Mouse (Mus musculus) neural tube, embryonic 15.5 days (tissue): ENCODE measurements around the gene Poc1b. TPM values are rescaled to one million over a fixed set of nuclear protein-coding genes. Genes with fewer than 3 reads are reported as not detected.

Source experiments
- ATAC-seq: fragments of 200-750 bp; cut with Nextera tagmentation; 2 replicates; pipeline ENCODE4 v1.8.0; 2017; ENCODE audit warnings: mild to moderate bottlenecking, moderate TSS enrichment, moderate library complexity; ENCODE audit not compliant: low FRiP score
- H3K27ac ChIP-seq: fragments of 300-500 bp; sonication (generic); replicated peaks from 2 replicates; pipeline ENCODE4 v1.5.1; 2015; ENCODE audit warnings: mild to moderate bottlenecking, inconsistent platforms
- H3K27me3 ChIP-seq: fragments of 300-500 bp; sonication (generic); replicated peaks from 2 replicates; pipeline ENCODE4 v1.6.1; 2015; ENCODE audit warnings: inconsistent platforms
- H3K36me3 ChIP-seq: fragments of 300-500 bp; sonication (generic); 2 replicates; pipeline ENCODE4 v1.6.1; 2015; ENCODE audit warnings: inconsistent platforms
- H3K4me1 ChIP-seq: fragments of 300-500 bp; sonication (generic); 2 replicates; pipeline ENCODE4 v1.6.1; 2015; ENCODE audit warnings: inconsistent platforms
- H3K4me2 ChIP-seq: fragments of 300-500 bp; sonication (generic); 2 replicates; pipeline ENCODE4 v1.6.1; 2015; ENCODE audit warnings: inconsistent platforms, mild to moderate bottlenecking, moderate library complexity
- H3K4me3 ChIP-seq: fragments of 300-500 bp; sonication (generic); replicated peaks from 2 replicates; pipeline ENCODE4 v1.5.1; 2015; ENCODE audit warnings: mild to moderate bottlenecking, inconsistent platforms
- H3K9ac ChIP-seq: fragments of 300-500 bp; sonication (generic); replicated peaks from 2 replicates; pipeline ENCODE4 v1.6.1; 2015; ENCODE audit warnings: mild to moderate bottlenecking, inconsistent platforms
- H3K9me3 ChIP-seq: fragments of 300-500 bp; sonication (generic); replicated peaks from 2 replicates; pipeline ENCODE4 v1.6.1; 2016; ENCODE audit warnings: inconsistent platforms
- WGBS: fragments of 180-500 bp; shearing (Covaris S2); methylation state at CpG from one replicate; pipeline ENCODE4 v1.1.7; 2015; ENCODE audit warnings: mixed read lengths; 5-methylcytosine and 5-hydroxymethylcytosine counted together
- polyA plus RNA-seq: library from polyadenylated mRNA; unstranded; fragments of >200 nt; fragmentation: Nextera tagmentation; extraction: Ambion mirVana; gene quantifications from 2 replicates; pipeline ENCODE4 v1.2.1, GENCODE M21; 2015

Poc1b gene
- polyA plus RNA-seq, 1 experiment from 2014 or later, result 9.3 TPM

DNA sequence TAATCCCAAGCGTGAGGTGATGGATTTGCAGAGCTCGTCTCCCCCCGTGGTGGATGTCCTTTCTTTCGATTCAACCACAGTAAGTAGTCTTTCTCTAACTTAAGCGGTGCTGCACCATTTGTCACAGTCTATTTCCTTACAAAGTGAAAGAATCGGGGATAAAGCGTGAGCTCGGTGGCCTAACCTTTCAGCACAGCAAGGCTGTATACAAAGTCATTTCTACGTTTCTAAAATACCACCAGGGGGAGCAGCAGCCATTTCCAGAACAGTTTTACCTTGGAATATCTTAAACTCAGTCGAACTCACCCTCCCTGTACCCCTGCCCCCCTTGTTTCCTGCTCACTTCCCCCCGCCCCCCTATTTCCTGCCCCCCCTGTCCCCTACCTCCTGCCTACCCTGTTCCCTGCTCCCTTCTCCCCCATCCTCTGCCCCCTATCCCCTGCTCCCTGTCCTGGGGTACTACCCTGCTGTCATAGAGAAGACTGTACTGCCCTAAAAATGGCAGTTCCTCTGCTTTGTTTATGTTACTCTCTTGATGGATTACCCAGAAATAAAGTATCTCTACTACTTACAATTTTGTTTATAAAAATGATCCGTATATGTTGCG, 58.1 kb downstream of the Poc1b start:
- H3K27me3 ChIP-seq, result no peaks in the 10 kb centered on the region
- no peak overlapping the region for H3K27ac ChIP-seq
- H3K4me1 ChIP-seq, result no peaks in the 10 kb centered on the region
- peak; percentile 69 for ATAC-seq
- H3K9me3 ChIP-seq, result no peaks in the 10 kb centered on the region
- H3K4me2 ChIP-seq, result peak overlapping the region; percentile 25; the same call in 1 of the 2 replicates
- no peak overlapping the region for H3K9ac ChIP-seq
- H3K36me3 ChIP-seq, result peaks cover 6% of the 10 kb centered on the region; the same call in 1 of the 2 replicates
- H3K4me3 ChIP-seq, result no peak overlapping the region
- WGBS, result 26% methylated on average over 13 of the region's 13 CpGs

GRCm38 (mm10) chr10:99165751-99166282, 59.0 kb downstream of the Poc1b start:
- H3K27ac ChIP-seq, result no peak overlapping the region
- H3K4me2 ChIP-seq, result no peak overlapping the region
- no peak for ATAC-seq
- H3K9ac ChIP-seq, result no peak overlapping the region
- H3K4me1 ChIP-seq, result no peaks in the 10 kb centered on the region
- 71% methylated on average over 7 of the region's 7 CpGs for WGBS
- 0 out of 2 replicates have a peak, but pooled peaks cover 4% of the 10 kb centered on the region for H3K36me3 ChIP-seq
- no peaks in the 10 kb centered on the region for H3K9me3 ChIP-seq
- no peak overlapping the region for H3K4me3 ChIP-seq
- no peaks in the 10 kb centered on the region for H3K27me3 ChIP-seq

GRCm38 (mm10) chr10:99166392-99166791, 59.6 kb downstream of the Poc1b start:
- Histone ChIP-seq H3K4me3 (no peak overlapping the region), H3K27ac (no peak overlapping the region), H3K27me3 (no peaks in the 10 kb centered on the region), H3K36me3 (0 out of 2 replicates have a peak, but pooled peaks cover 4% of the 10 kb centered on the region), H3K9ac (no peak overlapping the region), H3K4me2 (no peak overlapping the region), H3K4me1 (peaks cover 4% of the 10 kb centered on the region), H3K9me3 (no peaks in the 10 kb centered on the region)
- WGBS, result 65% methylated on average over 3 of the region's 3 CpGs
- ATAC-seq, result no peak

DNA sequence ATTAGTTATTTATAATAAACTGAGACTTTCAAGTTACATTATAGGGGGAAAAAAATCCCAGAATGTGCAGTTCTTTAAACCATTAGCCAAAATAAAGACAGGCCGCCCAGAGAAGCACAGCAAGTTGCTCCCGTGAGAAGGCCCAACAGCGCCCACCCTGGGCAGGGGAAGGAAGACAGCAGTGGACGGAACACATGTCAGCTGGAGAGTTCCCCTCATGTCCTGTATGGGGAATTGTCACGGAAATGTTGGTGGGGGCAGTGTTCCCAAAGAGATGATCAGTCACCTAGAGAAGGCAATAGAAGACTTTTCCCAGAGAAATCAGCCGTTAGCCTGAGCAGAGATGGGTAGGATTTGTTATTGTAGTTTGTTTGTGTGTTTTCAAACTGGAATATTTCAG, 61.6 kb downstream of the Poc1b start:
- H3K9ac ChIP-seq, result no peak overlapping the region

DNA sequence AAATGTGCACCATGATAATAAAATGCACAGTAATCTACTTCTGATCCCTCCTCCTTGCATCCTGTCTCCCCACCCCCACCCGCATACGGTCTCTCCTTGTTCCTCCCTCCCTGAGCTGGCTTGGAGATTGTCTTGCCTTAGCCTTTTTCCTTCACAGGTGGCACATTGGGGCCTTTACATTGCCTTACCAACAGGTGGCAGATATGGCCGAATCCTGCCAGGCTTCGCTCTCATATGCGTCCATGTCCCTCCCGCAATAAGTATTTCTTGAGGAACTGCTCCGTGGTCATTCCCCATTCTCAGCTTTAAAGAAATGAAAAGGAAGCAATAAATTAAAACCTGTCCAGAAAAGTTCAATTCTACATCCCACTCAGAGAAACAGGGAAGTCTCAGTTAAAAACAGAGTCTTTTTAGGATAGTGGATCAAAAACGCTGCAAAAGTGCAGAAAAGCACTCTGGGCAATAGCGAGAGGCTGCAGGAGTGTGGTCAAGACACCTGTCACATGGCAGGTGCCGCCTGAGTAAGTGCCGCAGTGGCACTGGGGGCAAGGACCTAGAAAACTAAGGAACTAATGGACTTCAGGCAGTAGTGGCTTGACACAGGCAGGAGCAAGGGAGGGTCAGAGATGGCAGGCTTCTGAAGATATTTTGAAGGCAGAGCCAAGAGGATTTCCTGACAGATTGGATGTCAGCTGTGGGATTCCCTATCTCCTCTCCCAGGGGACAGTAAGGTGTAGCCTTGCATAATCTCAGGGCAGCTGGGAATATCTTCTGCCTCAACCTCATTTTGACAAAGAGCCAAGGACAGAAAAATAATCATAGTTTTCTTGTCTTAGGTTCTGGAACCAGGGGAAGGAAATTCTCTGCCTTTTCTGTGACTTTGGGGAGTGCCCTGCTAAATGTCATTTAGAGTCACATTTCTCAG, 62.3 kb downstream of the Poc1b start:
- H3K4me2 ChIP-seq, result no peak overlapping the region
- ATAC-seq, result no peak
- no peak overlapping the region for H3K4me3 ChIP-seq
- H3K27ac ChIP-seq, result no peak overlapping the region
- H3K9me3 ChIP-seq, result no peaks in the 10 kb centered on the region
- no peaks in the 10 kb centered on the region for H3K27me3 ChIP-seq
- 0 out of 2 replicates have a peak, but pooled peaks cover 4% of the 10 kb centered on the region for H3K36me3 ChIP-seq
- peaks cover 12% of the 10 kb centered on the region for H3K4me1 ChIP-seq
- no peak overlapping the region for H3K9ac ChIP-seq
- 83% methylated on average over 11 of the region's 11 CpGs for WGBS

More for the DNA sequence above, 61.6 kb downstream of the Poc1b start:
- no peak for ATAC-seq
- H3K36me3 ChIP-seq, result 0 out of 2 replicates have a peak, but pooled peaks cover 4% of the 10 kb centered on the region
- WGBS, result 81% methylated on average over 6 of the region's 6 CpGs
- no peaks in the 10 kb centered on the region for H3K27me3 ChIP-seq
- peaks cover 12% of the 10 kb centered on the region for H3K4me1 ChIP-seq
- no peaks in the 10 kb centered on the region for H3K9me3 ChIP-seq
- no peak overlapping the region for H3K27ac ChIP-seq
- no peak overlapping the region for H3K4me2 ChIP-seq
- H3K4me3 ChIP-seq, result no peak overlapping the region

DNA sequence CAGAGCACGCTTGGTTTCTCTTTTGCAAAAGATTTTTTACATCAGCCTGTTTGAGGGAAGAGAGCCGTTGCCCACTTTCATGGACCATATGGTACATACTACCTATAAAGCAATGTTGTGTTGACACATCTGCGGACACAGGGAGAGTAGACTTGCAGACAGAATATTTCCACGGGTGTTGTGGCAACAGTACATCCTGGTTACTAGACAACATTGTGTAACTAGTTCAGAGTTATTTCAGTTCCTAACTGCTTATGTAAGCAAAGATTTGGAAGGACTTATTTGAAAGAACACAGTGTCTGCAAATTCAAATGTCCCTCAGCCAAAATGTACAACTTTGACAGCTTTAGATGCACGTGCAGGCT, 62.9 kb downstream of the Poc1b start:
- no peaks in the 10 kb centered on the region for H3K9me3 ChIP-seq
- H3K4me3 ChIP-seq, result no peak overlapping the region
- 0 out of 2 replicates have a peak, but pooled peaks cover 4% of the 10 kb centered on the region for H3K36me3 ChIP-seq
- no peak overlapping the region for H3K4me2 ChIP-seq
- H3K27ac ChIP-seq, result no peak overlapping the region
- H3K27me3 ChIP-seq, result no peaks in the 10 kb centered on the region
- H3K4me1 ChIP-seq, result peaks cover 12% of the 10 kb centered on the region
- ATAC-seq, result no peak
- WGBS, result 79% methylated on average over 5 of the region's 5 CpGs
- H3K9ac ChIP-seq, result no peak overlapping the region

- H3K9me3 ChIP-seq, result no peaks in the 10 kb centered on the region
- peak overlapping the region; percentile 66 for H3K27ac ChIP-seq
- no peak overlapping the region for H3K4me3 ChIP-seq
- ATAC-seq, result peak; percentile 81
- H3K36me3 ChIP-seq, result 0 out of 2 replicates have a peak, but pooled peaks cover 4% of the 10 kb centered on the region
- no peaks in the 10 kb centered on the region for H3K27me3 ChIP-seq
- 10% methylated on average over 12 of the region's 12 CpGs for WGBS
- peak overlapping the region; percentile 34 for H3K4me2 ChIP-seq
- no peak overlapping the region for H3K9ac ChIP-seq
- H3K4me1 ChIP-seq, result peaks cover 12% of the 10 kb centered on the region
These were observed 65.2 kb downstream of the Poc1b start for GRCm38 (mm10) chr10:99171961-99172497.

GRCm38 (mm10) chr10:99172906-99173507, 66.2 kb downstream of the Poc1b start:
- H3K9ac ChIP-seq, result no peak overlapping the region
- no peak for ATAC-seq
- no peaks in the 10 kb centered on the region for H3K27me3 ChIP-seq
- H3K4me1 ChIP-seq, result peaks cover 12% of the 10 kb centered on the region
- no peak overlapping the region for H3K4me2 ChIP-seq
- H3K27ac ChIP-seq, result no peak overlapping the region
- 0 out of 2 replicates have a peak, but pooled peaks cover 4% of the 10 kb centered on the region for H3K36me3 ChIP-seq
- H3K9me3 ChIP-seq, result no peaks in the 10 kb centered on the region
- H3K4me3 ChIP-seq, result no peak overlapping the region
- WGBS, result 35% methylated on average over 7 of the region's 7 CpGs

- no peak for ATAC-seq
These were observed 70.1 kb downstream of the Poc1b start for GRCm38 (mm10) chr10:99176911-99177310.

DNA sequence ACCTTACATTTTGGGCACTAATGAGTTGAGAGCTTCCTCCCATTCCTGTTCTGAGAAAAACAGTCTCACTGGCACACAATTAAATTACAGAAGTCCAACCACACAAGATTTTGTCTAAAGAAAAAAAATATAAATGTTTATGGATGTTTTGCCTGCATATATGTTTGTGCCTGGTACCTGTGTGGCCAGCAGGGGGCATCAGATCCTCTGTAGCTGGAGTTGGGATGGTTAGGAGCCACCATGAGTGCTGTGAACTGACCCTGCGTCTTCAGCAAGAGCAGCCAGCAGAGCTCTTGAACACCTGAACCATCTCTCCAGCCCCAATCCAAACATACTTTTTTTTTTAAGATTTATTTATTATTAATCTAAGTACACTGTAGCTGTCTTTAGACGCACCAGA, 71.3 kb downstream of the Poc1b start:
- H3K36me3 ChIP-seq, result no peaks in the 10 kb centered on the region
- ATAC-seq, result no peak
- no peak overlapping the region for H3K4me3 ChIP-seq
- 98% methylated on average over 2 of the region's 2 CpGs for WGBS
- no peak overlapping the region for H3K9ac ChIP-seq
- no peak overlapping the region for H3K4me2 ChIP-seq
- no peaks in the 10 kb centered on the region for H3K4me1 ChIP-seq
- H3K27ac ChIP-seq, result no peak overlapping the region
- H3K27me3 ChIP-seq, result no peaks in the 10 kb centered on the region
- H3K9me3 ChIP-seq, result no peaks in the 10 kb centered on the region

More at GRCm38 (mm10) chr10:99176911-99177310, 70.1 kb downstream of the Poc1b start:
- Histone ChIP-seq H3K4me3 (no peak overlapping the region), H3K27me3 (no peaks in the 10 kb centered on the region), H3K4me2 (no peak overlapping the region), H3K9ac (no peak overlapping the region), H3K27ac (no peak overlapping the region), H3K4me1 (peaks cover 5% of the 10 kb centered on the region; the same call in 1 of the 2 replicates), H3K9me3 (no peaks in the 10 kb centered on the region), H3K36me3 (no peaks in the 10 kb centered on the region)
- WGBS, result 63% methylated on average over 9 of the region's 9 CpGs

GRCm38 (mm10) chr10:99179122-99179521, 72.3 kb downstream of the Poc1b start:
- H3K9me3 ChIP-seq, result no peaks in the 10 kb centered on the region
- H3K9ac ChIP-seq, result no peak overlapping the region
- no peak overlapping the region for H3K27ac ChIP-seq
- no peaks in the 10 kb centered on the region for H3K36me3 ChIP-seq
- no peak overlapping the region for H3K4me2 ChIP-seq
- H3K27me3 ChIP-seq, result no peaks in the 10 kb centered on the region
- H3K4me1 ChIP-seq, result no peaks in the 10 kb centered on the region
- 93% methylated on average over 5 of the region's 5 CpGs for WGBS
- no peak overlapping the region for H3K4me3 ChIP-seq
- ATAC-seq, result no peak
